Mouse (Mus musculus): ENCODE results near the gene Kcnj9. TPM values are rescaled to one million over a fixed set of nuclear protein-coding genes. Genes with fewer than 3 reads are reported as not detected.
A peak's percentile ranks its signal among the peaks of the same experiment; 100 is the strongest.

Gene Kcnj9
- total RNA-seq, 2 experiments from 2014 or later: 2.5 TPM; not detected in 1

- ATAC-seq (replicated peaks; ENCODE audit: low FRiP score, poor library complexity, severe bottlenecking): no peak
These were observed 11.7 kb downstream of the Kcnj9 start for GRCm38 (mm10) chr1:172317431-172317830.

DNA sequence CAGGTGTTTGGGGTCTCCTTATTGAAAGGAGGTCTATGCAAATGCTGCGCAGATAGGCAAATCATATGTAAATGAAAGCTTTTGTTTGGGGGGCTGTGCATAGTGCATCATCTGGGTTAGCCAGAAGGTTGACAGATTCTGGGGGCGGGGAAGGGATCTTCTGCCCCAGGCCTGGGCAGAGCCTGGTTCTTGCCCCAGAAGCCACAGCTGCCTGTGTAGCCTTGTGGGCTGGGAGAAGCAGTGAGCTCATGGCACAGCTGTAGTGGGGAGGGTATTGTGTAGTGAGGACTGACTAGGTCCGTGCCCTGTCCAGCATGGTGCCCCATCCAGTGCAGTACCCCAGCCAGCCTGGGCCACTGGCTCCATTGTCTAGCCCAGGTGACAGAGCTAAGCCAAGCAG lies 14.2 kb downstream of the Kcnj9 start:
- ATAC-seq (replicated peaks; ENCODE audit: low FRiP score, poor library complexity, severe bottlenecking): no peak

DNA sequence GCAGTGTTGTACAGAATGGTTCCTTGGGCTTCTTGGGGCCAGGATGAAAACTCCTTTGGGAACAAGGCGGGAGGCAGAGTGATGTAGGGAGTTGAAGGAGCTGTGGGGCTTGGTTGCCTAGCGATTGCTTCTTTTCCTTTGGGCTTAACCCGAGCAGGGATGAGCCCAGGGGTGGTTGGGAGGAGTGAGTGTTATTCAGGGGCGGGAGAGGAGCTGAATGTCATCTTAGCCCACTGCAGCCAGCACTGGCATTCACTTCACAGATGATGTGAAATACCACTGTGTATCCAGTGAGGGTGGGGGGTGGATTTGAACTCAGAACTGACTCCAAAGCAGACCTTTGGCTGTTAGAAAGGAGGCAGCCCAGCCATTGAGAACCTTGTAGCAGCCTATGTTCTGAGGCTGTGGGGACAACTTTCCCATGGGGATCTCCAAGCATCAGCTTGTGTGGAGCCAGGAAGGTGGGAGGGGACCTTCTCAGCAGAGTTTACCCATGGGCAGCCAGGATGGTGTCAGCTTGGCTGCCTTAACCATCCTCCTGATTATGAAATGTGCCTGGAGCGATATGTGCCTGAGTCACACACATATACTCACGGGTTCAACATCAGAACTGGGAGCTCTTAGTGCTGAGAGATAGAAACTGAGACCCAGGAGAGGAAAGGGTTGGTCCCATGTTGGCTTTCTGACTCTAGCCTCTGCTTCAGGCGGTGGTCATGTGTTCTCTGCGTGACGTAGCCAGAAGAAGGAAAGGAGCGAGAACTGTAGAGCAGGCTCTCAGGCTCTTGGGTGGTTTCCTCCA lies 15.3 kb downstream of the Kcnj9 start:
- no peak for ATAC-seq (replicated peaks; ENCODE audit: low FRiP score, poor library complexity, severe bottlenecking)

DNA sequence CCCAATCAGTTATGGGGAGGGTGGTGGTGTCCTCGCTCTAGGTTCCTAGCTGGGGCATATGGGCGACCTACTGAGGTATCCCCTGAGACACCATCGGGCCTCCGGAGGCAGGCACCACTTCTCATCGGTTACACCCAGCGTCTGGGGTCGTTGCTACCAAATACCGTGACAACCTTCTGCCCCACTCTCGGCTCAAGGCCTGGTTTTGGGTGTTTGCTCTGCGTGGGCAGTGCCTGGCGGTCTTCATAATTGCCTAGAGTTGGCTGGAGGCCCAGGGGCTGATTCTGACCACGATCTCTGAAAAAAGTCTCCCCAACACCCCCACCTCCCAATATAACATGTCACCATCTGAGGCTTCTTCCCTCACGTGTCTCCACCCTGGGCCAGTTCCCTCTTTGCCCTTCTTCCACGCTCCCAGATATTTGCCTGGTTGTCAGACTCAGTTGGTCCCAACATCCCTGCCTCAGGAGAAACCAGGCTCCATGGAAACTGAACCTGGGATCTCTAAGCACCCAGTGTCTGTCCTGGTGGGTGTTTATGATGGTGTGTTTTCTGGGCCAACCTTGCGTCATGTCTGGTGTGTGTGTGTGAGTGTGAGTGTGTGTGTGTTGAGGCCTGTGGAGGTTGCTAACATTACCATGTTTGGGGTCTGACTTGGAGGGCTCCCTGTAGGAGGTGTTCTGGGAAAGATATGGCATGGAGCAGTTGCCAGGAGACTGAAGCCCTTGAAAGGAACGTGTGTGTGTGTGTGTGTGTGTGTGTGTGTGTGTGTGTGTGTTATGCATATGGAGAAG lies 16.2 kb downstream of the Kcnj9 start:
- no peak for ATAC-seq (replicated peaks; ENCODE audit: low FRiP score, poor library complexity, severe bottlenecking)

DNA sequence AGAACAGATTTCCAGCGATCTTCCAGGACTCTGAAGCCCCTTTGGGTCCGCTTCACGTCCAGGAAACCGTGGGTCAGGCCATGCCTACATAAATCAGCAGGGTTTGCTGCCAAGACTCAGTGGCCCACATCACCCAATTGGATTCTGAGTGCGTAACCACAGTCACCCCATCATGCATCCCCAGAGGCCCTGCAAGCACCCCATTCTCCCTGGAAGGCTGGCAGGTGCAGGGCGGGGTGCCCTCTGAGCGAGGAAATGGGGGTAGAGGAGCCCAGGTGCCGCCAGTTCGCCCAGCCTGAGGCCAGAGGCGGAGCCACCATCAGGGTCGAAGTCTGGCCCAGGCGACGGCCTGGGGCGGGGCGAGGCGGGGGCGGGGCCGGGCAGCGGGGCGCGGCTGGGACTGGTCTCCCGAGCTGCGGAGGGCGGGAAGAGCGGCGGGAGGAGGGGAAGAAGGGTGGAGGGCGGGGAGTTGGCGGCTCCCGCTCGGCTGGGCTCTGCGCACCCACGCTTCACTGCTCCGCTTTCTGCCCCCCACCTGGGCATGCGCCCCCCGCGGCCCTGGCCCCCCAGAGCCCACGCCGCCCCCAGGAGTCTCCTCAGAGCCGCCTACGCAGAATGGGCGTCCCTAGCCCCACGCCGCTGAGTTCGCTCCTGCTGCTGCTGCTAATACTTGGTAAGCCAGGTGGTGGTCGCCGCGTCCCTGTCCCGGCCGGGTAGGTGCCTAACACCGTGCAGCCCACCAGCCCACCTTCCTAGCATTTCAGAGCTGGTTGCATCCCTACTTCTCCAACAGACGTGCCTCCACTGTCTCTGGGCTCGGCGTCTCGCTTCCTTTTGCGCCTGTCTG lies 17.0 kb downstream of the Kcnj9 start:
- peak; percentile 83 for ATAC-seq (replicated peaks; ENCODE audit: low FRiP score, poor library complexity, severe bottlenecking)

- ATAC-seq (replicated peaks; ENCODE audit: low FRiP score, poor library complexity, severe bottlenecking): peak; percentile 3; the same call in 1 of the 2 replicates
These were observed 17.7 kb downstream of the Kcnj9 start for GRCm38 (mm10) chr1:172311248-172311906.

DNA sequence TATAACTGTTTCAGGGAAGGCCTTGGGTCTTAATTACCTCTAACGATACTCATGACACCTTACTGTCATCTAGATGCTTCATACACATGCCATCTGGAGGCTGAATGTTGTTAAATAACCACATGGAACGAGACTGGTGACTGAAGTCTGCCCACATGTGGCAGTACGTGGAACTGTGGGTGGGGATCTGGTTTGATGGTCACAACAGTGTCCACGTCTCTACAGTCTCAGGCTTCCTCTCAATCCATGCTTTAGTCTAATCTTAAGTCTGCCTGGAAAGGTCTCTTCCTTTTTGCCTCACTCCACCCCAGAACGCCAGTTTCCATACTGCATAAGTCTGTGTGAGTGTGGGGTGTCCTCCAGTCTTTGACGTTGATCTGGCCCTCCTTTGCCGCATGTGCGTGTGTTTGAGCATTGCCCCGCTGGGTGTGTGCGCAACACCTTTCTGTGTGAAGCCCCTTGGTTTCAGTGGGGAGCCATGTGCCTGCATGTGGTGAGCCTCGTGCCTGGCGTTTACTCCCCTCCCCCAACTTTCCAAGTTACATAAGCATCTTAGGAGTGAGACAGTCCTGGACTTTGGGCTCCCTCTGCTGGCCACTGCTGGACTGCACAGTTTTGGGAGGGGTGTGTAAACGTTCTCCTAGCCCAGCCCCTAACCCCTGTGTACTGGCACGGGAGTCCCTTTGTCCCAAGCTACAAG lies 19.3 kb downstream of the Kcnj9 start:
- ATAC-seq (replicated peaks; ENCODE audit: low FRiP score, poor library complexity, severe bottlenecking): peak; percentile 60

DNA sequence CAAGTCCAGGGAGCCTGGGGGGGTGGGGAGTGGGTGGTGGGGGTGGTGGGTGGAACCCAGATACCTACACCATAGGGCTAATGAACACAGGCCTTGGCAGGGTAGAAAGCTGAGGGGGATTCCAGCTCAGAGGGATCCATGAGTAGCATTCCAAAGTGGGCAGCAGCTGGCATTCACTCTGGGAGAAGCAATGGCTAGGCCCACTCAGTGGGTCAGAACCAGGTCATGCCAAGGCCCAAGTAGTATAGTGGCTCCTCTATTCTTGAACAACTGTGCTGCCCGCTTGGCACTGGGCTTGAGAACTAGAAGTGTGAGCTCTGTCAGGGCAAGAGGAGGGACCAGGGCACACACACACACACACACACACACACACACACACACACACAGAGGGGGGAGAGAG lies 20.7 kb downstream of the Kcnj9 start:
- no peak for ATAC-seq (replicated peaks; ENCODE audit: low FRiP score, poor library complexity, severe bottlenecking)

DNA sequence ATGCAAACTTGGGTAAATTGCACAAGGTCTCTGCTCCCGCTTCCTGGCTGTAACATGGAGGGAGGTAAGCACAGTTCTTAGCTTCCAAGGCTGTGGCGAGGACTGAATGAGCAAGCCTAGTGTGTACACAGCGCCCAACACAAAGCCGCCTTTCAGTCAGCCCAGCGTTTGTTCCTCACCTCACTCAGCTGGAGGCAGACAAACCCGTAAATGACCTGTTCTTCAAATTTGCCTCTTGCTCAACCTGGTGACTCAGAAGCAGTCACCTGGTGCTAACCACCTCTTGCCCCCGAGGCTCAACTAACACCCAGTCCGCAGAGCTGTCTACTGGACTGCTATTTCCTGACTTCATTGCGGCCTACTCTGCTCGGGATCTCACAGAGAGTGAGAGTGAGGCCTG lies 21.2 kb downstream of the Kcnj9 start:
- ATAC-seq (replicated peaks; ENCODE audit: low FRiP score, poor library complexity, severe bottlenecking): no peak

DNA sequence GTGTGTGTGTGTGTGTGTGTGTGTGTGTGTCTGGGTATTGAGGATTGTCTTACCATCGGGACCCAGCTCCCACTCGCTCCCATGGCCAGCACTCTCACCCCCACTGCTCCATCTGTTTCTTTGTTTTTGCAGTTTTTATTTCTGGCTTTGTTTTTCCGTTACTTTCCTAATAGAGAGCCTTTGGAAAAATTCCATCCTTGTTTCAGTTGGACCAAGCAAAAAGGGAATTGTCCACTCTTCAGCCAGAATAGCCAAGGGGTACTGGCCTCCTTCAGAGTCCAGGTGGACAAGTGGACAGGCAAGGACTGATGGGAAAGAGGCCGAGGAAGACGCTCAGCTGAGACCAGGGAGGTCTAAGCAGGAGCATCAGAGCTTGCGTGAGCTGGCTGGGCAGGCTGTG lies 22.2 kb downstream of the Kcnj9 start:
- no peak for ATAC-seq (replicated peaks; ENCODE audit: low FRiP score, poor library complexity, severe bottlenecking)

DNA sequence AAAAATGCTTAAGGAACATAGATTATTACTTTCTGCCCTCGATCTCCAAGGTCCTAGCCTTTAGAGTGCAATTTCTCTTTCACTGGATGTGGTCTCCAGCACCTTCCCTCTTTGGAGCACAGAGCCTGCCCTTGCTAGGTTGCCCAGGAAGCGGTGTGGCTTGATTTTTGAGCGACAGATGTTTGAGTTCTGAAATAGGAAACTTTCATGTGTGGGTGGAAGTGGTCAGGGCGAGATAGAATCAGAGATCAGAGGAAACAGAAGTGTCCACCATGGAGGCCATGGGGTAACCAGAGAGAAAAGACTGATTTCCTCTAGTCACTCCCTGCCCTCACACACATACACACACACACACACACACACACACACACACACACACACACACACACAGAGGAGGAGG lies 22.9 kb downstream of the Kcnj9 start:
- no peak for ATAC-seq (replicated peaks; ENCODE audit: low FRiP score, poor library complexity, severe bottlenecking)

DNA sequence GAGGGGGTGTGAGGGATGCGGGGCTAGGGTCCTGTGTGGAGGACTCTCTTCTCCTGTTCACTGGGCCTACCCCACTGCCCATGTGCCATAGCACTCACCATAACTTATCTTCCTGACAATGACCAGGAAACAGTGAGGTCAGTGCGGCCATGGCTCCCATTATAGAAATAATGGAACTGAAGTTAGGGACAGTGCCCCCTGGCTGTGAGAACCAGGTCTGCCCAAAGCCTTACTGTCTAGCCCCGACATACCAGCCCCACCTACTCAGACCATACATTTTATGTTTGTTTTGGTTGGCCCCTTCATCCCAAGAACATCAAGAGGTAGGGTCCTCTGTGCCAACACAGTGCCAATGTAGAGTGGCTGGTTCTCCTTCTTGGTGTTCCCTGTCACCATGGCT lies 23.5 kb downstream of the Kcnj9 start:
- no peak for ATAC-seq (replicated peaks; ENCODE audit: low FRiP score, poor library complexity, severe bottlenecking)

- ATAC-seq (replicated peaks; ENCODE audit: low FRiP score, poor library complexity, severe bottlenecking): no peak
These were observed 24.0 kb downstream of the Kcnj9 start for GRCm38 (mm10) chr1:172305153-172305552.

- no peak for ATAC-seq (replicated peaks; ENCODE audit: low FRiP score, poor library complexity, severe bottlenecking)
These were observed 24.7 kb downstream of the Kcnj9 start for GRCm38 (mm10) chr1:172304443-172304842.

GRCm38 (mm10) chr1:172302851-172303250 lies 26.3 kb downstream of the Kcnj9 start:
- ATAC-seq (replicated peaks; ENCODE audit: low FRiP score, poor library complexity, severe bottlenecking): no peak

GRCm38 (mm10) chr1:172302311-172302710 lies 26.8 kb downstream of the Kcnj9 start:
- ATAC-seq (replicated peaks; ENCODE audit: low FRiP score, poor library complexity, severe bottlenecking): no peak

DNA sequence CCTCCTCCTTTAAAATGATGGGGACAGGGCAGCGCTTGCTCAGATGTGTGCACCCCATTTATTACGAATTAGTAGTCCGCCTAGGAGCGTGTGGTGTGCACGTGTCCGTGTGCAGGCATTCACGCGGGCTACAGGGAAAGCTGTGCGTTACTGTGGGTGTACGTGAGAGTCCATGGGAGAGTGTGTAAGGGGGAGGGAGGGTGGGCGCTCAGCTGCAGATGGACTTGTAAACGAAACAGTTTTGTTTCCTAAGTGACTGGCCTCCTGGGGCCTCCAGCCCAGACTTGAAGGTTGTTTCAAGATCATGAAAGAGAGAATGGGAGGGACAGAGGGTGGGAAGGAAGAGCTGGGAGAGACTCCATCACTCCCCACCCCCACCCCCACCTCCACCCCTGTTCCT lies 27.9 kb downstream of the Kcnj9 start:
- no peak for ATAC-seq (replicated peaks; ENCODE audit: low FRiP score, poor library complexity, severe bottlenecking)

GRCm38 (mm10) chr1:172300247-172300646 lies 28.9 kb downstream of the Kcnj9 start:
- no peak for ATAC-seq (replicated peaks; ENCODE audit: low FRiP score, poor library complexity, severe bottlenecking)

DNA sequence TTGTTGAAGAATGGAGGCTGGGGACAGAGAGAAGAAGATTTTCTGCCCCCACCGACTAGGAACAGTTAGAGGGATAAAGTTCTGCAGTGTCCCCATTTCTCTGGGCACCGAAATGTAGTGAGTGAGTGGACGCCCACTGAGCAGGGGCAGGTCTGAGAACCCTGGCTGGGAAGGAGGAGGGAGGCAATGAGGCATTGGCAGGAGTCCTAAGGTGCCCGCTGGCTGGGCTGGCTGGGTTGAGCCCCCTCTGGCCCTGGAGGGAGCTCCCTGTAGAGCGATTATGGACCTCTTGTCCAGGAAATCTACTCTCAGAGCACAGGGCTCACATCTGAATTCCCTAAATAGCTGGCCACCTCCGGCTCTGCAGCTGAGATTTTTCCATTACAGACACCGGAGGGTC lies 29.6 kb downstream of the Kcnj9 start:
- ATAC-seq (replicated peaks; ENCODE audit: low FRiP score, poor library complexity, severe bottlenecking): no peak
